Mouse (Mus musculus) cerebellum, adult 2 months (tissue): Measurements from ENCODE around the gene Slc16a12.

Experiments
- CTCF ChIP-seq: fragments of 200-500 bp; IDR thresholded peaks from 2 replicates; pipeline ENCODE4 v1.5.1; 2011; ENCODE audit warnings: low read depth, mild to moderate bottlenecking, control low read depth, low read length, moderate library complexity, borderline replicate concordance; ENCODE audit not compliant: insufficient read depth
- POLR2A ChIP-seq: fragments of 200-500 bp; IDR thresholded peaks from 2 replicates; pipeline ENCODE4 v1.6.1; 2011; ENCODE audit warnings: low read length, control low read depth, borderline replicate concordance; ENCODE audit not compliant: insufficient read depth

DNA sequence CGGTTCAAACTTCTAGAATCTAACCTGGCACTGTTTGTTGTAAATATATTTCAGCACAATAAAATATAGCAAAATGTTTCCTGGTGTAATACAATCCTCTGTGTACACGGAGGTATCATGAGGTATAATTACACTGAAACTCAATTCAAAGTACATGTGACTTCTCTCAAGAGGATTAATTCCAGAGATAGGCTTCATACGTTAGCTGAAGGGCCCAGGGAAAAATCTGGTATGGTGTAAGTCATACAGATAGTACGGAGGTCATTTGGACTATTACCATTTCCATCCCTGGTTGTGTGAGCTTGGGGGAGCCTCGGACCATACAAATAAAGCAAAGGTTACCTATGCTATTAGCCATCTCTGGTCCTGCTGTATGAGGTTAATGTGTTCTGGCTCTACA lies 104.5 kb downstream of the Slc16a12 start:
- no peak for TF ChIP-seq POLR2A
- TF ChIP-seq CTCF, result no peak
